Mouse (Mus musculus) limb, embryonic 11.5 days (tissue): ENCODE results near the gene Scaf11. TPM values are rescaled to one million over a fixed set of nuclear protein-coding genes. Genes with fewer than 3 reads are reported as not detected.
"Not testable (repeated sequence)": the region's sequence is repeated elsewhere in the genome, so short reads cannot be mapped to it uniquely, and the experiment has no call there.

Experiments
- ATAC-seq: fragments of 200-750 bp; cut with Nextera tagmentation; 2 replicates; pipeline ENCODE4 v1.8.0; 2017; ENCODE audit warnings: low read depth; ENCODE audit not compliant: insufficient number of reproducible peaks, low FRiP score, low TSS enrichment
- DNase-seq: peaks from one replicate; pipeline ENCODE4 v3.0.0-alpha.2; 2015; ENCODE audit warnings: low spot score
- H3K27ac ChIP-seq: fragments of 300-500 bp; sonication (generic); replicated peaks from 2 replicates; pipeline ENCODE4 v1.5.1; 2014; ENCODE audit warnings: low read depth, mild to moderate bottlenecking, low read length
- H3K27me3 ChIP-seq: fragments of 300-500 bp; sonication (generic); 2 replicates; pipeline ENCODE4 v1.6.1; 2014; ENCODE audit warnings: mild to moderate bottlenecking, low read length, mixed read lengths; ENCODE audit not compliant: control insufficient read depth, insufficient read depth
- H3K36me3 ChIP-seq: fragments of 300-500 bp; sonication (generic); 2 replicates; pipeline ENCODE4 v1.6.1; 2014; ENCODE audit warnings: mild to moderate bottlenecking, low read length, moderate library complexity, mixed read lengths; ENCODE audit not compliant: control insufficient read depth, insufficient read depth
- H3K4me1 ChIP-seq: fragments of 300-500 bp; sonication (generic); 2 replicates; pipeline ENCODE4 v1.6.1; 2014; ENCODE audit warnings: low read length, mixed read lengths; ENCODE audit not compliant: control insufficient read depth, insufficient read depth
- H3K4me2 ChIP-seq: fragments of 300-500 bp; sonication (generic); 2 replicates; pipeline ENCODE4 v1.6.1; 2014; ENCODE audit warnings: low read depth, mild to moderate bottlenecking, moderate library complexity; ENCODE audit not compliant: severe bottlenecking
- H3K4me3 ChIP-seq: fragments of 300-500 bp; sonication (generic); 2 replicates; pipeline ENCODE4 v1.5.1; 2014; ENCODE audit warnings: low read depth, low read length
- H3K9ac ChIP-seq: fragments of 300-500 bp; sonication (generic); 2 replicates; pipeline ENCODE4 v1.6.1; 2014; ENCODE audit warnings: mild to moderate bottlenecking, low read length
- H3K9me3 ChIP-seq: fragments of 300-500 bp; sonication (generic); 2 replicates; pipeline ENCODE4 v1.6.1; 2016; ENCODE audit warnings: low read length; ENCODE audit not compliant: control insufficient read depth
- WGBS: fragments of 180-500 bp; shearing (Covaris S2); extraction: QIAGEN DNeasy Blood & Tissue Kit; methylation state at CpG from one replicate; pipeline ENCODE4 v1.1.7; 2014; 5-methylcytosine and 5-hydroxymethylcytosine counted together
- polyA plus RNA-seq: library from polyadenylated mRNA; unstranded; fragments of >200 nt; fragmentation: Nextera tagmentation; extraction: Ambion mirVana; gene quantifications from 2 replicates; pipeline ENCODE4 v1.2.1, GENCODE M21; 2014

Scaf11 gene
- 138 and 149 TPM in 2 replicates for polyA plus RNA-seq

DNA sequence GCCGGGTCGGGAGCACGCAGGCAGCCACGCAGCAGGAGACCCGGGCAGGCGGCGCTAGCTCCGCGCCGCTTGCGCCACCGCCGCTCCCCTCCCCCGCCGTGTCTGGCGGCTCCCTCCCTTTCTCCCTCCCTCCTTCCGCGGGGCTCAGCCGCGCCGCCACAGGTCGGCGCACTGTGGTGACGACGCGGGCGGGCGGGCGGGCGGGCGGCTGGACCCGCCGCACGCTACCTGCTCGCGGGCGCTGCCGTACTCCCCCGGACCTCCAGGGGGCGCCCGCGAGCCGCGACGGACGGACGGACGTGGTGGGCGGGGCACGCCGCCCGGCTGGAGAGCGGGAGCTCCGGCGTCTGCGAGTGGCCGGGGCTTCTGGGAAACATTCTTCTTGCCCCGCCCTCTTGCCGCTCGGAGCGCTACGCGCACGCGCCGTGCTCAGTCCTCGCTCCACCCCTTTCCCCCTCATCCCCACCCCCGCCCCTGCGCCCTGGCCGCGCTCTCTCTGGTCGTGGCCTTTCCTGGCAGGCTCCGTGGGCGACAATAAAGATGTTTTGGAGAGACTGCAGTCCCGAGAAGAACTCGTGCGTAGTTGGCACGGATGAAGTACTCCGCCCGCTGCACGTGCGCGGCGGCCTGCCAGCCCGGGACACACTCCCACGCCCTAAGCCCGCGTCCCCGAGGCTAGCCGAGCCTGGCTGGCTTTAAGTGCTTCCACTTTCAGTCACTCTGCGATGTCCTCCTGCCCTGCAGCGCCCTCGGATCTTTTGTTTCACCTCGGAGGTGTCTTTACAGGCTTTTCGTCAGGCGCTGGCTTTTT, at the start of gene Scaf11:
Gene Scaf11, minus strand, starts transcription at position 114 of the 811 bp plus-strand sequence.
- ATAC-seq (peak; percentile 93), DNase-seq (peak; percentile 95)
- H3K4me3 ChIP-seq, result peak within 1 kb of the TSS; percentile 90
- peak within 1 kb of the TSS; percentile 97 for H3K9ac ChIP-seq
- peaks cover 3% of the 10 kb centered on the region; the same call in 1 of the 2 replicates for H3K4me1 ChIP-seq
- H3K9me3 ChIP-seq, result no peaks in the 10 kb centered on the region
- 0% methylated on average over 74 of the region's 96 CpGs for WGBS
- no peaks in the 10 kb centered on the region for H3K36me3 ChIP-seq
- H3K27me3 ChIP-seq, result no peaks in the 10 kb centered on the region
- H3K27ac ChIP-seq, result peak within 1 kb of the TSS; percentile 100
- H3K4me2 ChIP-seq, result peak within 1 kb of the TSS; percentile 90

DNA sequence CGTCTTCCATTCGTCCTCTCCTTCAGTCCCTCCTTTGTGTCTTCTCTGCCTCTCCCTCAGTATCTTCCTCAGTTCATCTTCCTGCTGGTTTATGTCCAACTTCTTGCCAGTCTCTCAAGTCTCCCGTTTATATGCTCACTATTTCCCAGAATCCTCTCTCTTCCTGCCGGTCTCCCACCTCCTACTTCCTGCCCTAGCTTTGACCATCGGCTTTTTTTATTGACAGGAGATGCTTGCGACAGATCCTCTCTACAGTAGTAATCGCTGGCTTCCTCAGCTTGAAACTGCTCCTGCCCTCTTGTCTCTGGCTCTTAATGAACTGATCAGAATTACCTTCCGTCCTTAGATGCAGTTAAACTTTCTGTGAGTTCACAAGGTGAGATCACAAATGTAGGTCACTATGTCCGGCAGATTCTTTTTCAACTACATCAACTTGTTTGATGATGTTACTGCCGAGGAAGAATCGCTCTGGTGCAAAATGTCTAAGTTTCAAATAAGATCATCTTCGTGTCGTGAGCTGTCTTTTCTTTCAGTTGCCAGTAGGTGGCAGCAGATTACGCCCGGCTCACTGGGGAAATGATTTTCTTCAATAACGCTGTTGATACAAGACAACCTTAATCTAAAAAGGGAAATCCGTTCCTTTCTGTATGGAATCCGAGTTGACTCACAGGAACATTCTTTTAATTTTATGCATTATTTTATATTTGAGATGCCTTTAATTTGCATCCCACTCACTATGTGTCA, 46.6 kb upstream of the Scaf11 start:
- DNase-seq, result peak; percentile 61
- ATAC-seq, result no peak

DNA sequence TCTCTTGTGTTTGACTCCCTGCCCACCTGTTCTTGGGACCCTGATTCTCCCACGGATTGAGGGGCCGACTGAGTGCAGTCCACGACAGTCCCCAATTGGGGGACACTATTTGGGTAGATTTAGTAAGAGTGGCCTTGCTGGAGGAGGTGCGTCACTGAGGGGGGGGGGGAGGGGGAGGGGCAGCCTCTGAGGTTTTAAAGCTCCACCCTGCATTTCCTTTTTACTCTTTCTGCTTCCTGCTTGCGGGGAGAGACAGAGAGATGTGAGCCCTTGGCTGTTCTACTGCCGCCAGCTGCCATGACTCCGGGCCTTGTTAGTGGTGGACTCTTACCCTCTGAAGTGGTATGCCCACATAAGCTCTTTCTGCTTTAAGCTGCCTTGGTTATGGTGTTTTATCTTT, 37.0 kb upstream of the Scaf11 start:
- no peak for DNase-seq
- no peaks in the 10 kb centered on the region for H3K9me3 ChIP-seq
- H3K4me3 ChIP-seq, result no peak overlapping the region
- no peaks in the 10 kb centered on the region for H3K4me1 ChIP-seq
- no peak for ATAC-seq
- 94% methylated on average over 7 of the region's 7 CpGs for WGBS
- H3K27me3 ChIP-seq, result no peaks in the 10 kb centered on the region
- H3K27ac ChIP-seq, result no peak overlapping the region
- H3K36me3 ChIP-seq, result no peaks in the 10 kb centered on the region
- H3K4me2 ChIP-seq, result no peak overlapping the region
- no peak overlapping the region for H3K9ac ChIP-seq

More for the DNA sequence above, 46.6 kb upstream of the Scaf11 start:
- H3K27me3 ChIP-seq, result no peaks in the 10 kb centered on the region
- no peaks in the 10 kb centered on the region for H3K36me3 ChIP-seq
- no peaks in the 10 kb centered on the region for H3K4me1 ChIP-seq
- WGBS, result 46% methylated on average over 18 of the region's 18 CpGs
- H3K4me3 ChIP-seq, result no peak overlapping the region
- H3K27ac ChIP-seq, result no peak overlapping the region
- no peaks in the 10 kb centered on the region; the same call in 1 of the 2 replicates for H3K9me3 ChIP-seq
- H3K4me2 ChIP-seq, result 0 out of 2 replicates have a peak overlapping the region, but pooled peaks have one; percentile 1
- H3K9ac ChIP-seq, result no peak overlapping the region

DNA sequence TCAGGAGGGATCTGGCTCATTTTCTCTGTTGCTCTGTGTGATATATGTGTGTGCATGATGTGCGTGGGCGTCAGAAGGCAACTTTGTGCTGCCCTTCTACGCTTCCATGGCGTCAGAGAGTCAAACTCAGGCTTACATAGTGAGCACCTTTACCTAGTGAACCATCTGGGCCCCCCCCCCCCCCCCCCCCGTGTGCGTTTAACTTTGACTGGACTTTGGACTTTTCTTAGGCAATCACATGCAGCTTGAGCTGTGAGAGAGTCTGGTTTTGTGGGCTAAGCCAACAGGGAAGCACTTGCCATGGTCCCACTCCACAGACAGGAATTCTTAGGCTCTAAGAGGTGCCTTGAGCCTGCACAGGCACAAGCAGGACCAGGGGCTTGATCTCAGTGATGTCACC, 33.6 kb upstream of the Scaf11 start:
- Histone ChIP-seq H3K4me3 (no peak overlapping the region), H3K27me3 (no peaks in the 10 kb centered on the region), H3K9me3 (no peaks in the 10 kb centered on the region), H3K9ac (no peak overlapping the region), H3K36me3 (no peaks in the 10 kb centered on the region), H3K4me2 (no peak overlapping the region), H3K27ac (no peak overlapping the region), H3K4me1 (peaks cover under 1% of the 10 kb centered on the region; the same call in 1 of the 2 replicates)
- 81% methylated on average over 6 of the region's 6 CpGs for WGBS
- no peak for ATAC-seq
- DNase-seq, result no peak

DNA sequence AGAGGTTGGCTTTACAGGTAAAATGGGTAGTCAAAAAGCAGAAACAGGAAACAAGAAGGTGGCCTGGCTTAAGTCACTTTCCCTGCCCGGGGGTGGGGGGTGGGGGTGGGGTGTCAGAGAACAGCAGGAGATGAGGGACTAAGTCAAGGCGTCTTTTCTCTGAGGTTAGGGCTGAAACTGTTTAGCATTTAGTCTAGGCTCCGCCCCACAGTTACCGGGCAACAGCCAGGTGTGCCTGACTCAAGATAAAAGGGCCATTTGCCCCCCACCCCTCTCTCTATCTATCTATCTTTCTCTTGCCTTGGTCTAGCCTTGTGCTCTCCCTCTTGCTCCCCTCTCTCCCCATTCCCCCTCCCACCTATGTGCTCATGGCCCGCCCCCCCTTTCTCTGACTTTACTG, 32.9 kb upstream of the Scaf11 start:
- WGBS, result 60% methylated on average over 5 of the region's 5 CpGs
- DNase-seq, result no peak
- H3K9ac ChIP-seq, result no peak overlapping the region
- ATAC-seq, result no peak
- no peaks in the 10 kb centered on the region for H3K27me3 ChIP-seq
- H3K4me3 ChIP-seq, result no peak overlapping the region
- no peaks in the 10 kb centered on the region for H3K36me3 ChIP-seq
- H3K4me1 ChIP-seq, result peaks cover 5% of the 10 kb centered on the region; the same call in 1 of the 2 replicates
- no peaks in the 10 kb centered on the region for H3K9me3 ChIP-seq
- no peak overlapping the region for H3K4me2 ChIP-seq
- no peak overlapping the region for H3K27ac ChIP-seq

DNA sequence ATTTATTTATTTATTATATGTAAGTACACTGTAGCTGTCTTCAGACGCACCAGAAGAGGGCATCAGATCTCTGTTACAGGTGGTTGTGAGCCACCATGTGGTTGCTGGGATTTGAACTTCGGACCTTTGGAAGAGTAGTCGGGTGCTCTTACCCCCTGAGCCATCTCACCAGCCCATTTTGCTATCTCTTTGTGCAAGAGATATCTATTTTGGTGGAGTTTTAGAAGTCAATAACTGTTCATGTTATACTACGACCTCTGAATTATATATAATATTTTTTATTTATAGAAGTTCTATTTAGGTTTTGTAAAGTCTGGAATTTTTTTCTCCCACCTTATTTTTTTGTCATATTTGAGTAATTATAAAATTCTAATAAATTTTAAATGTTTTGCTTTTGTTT, 32.3 kb upstream of the Scaf11 start:
- not testable (repeated sequence) for ATAC-seq, H3K4me2 ChIP-seq, H3K27ac ChIP-seq, DNase-seq, H3K4me1 ChIP-seq, H3K27me3 ChIP-seq, H3K4me3 ChIP-seq, H3K36me3 ChIP-seq, H3K9me3 ChIP-seq, H3K9ac ChIP-seq
- WGBS, result 82% methylated on average over 4 of the region's 4 CpGs

DNA sequence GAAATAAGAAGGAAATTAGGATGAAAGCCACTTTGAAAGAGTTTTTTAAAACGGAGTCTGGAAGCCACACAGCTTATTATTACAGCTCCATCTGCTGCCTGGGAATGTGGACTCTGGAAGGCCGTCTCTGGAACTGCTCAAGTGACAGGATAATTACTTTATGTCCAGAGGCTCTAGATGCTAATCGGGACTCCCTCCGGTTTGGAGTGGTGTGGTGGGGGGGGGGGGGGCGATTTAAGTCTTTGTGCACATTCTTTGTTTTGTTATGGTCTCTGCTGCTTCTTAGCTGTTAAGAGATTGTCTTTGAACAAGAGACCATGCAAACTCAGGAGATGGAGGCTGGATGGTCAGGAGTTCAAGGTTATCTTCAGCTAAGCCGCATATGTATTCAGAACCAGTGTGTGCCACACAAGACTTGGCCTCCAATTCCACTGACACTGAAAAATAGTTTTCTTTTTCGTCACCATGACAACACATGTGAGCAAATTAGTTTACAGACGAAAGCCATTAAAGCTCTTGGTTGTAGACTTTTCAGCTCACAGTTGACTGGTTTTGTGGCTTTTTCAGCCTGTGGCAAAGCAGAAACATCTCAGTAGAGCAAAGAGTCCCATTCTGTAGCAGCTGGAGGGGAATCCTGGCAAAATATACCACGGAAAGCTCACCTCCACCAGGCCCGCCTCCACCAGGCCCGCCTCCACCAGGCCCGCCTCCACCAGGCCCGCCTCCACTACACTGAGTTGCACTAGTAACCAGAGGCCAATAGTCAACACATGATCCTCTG, 31.4 kb upstream of the Scaf11 start:
- no peaks in the 10 kb centered on the region for H3K27me3 ChIP-seq
- ATAC-seq (peak; percentile 59; the same call in 1 of the 2 replicates), DNase-seq (peak; percentile 40)
- H3K4me2 ChIP-seq, result no peak overlapping the region
- no peak overlapping the region for H3K4me3 ChIP-seq
- 24% methylated on average over 13 of the region's 13 CpGs for WGBS
- no peaks in the 10 kb centered on the region for H3K9me3 ChIP-seq
- H3K27ac ChIP-seq, result peak overlapping the region; percentile 78
- H3K36me3 ChIP-seq, result no peaks in the 10 kb centered on the region
- H3K9ac ChIP-seq, result no peak overlapping the region
- H3K4me1 ChIP-seq, result peaks cover 5% of the 10 kb centered on the region; the same call in 1 of the 2 replicates

DNA sequence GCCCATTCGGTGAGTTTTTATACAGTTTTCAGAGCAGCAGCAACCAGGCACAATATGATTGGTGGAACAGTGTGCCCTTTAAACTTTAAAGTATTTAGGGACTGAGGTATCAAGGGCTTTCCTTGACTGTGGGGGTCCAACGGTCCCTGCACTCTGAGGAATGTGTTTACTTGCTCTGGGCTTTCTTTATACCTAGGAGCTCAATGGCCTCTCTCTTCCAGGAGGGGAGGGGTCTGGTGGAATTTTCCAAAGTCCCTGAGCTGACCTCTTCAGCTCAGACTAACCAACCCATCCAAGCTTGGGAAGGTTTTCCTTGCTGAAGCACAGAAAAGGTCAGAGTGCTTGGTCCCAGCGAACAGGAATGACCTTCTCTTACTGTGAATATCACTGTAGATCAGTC, 30.8 kb upstream of the Scaf11 start:
- peaks cover 5% of the 10 kb centered on the region; the same call in 1 of the 2 replicates for H3K4me1 ChIP-seq
- ATAC-seq (peak; percentile 56; the same call in 1 of the 2 replicates), DNase-seq (peak; percentile 43)
- H3K9me3 ChIP-seq, result no peaks in the 10 kb centered on the region
- H3K27ac ChIP-seq, result peak overlapping the region; percentile 78
- H3K4me3 ChIP-seq, result no peak overlapping the region
- no peaks in the 10 kb centered on the region for H3K27me3 ChIP-seq
- no peaks in the 10 kb centered on the region for H3K36me3 ChIP-seq
- H3K4me2 ChIP-seq, result no peak overlapping the region
- 7% methylated on average over 3 of the region's 3 CpGs for WGBS
- H3K9ac ChIP-seq, result no peak overlapping the region
